Mouse (Mus musculus): ENCODE measurements around the gene Rab34. TPM values are rescaled to one million over a fixed set of nuclear protein-coding genes. Genes with fewer than 3 reads are reported as not detected.

The Rab34 gene
- polyA plus RNA-seq, 2 experiments = 163 to 171 TPM

GRCm38 (mm10) chr11:78213086-78213817 lies 25.0 kb downstream of the Rab34 start:
- Histone ChIP-seq H3K4me1 (ENCODE audit: control insufficient read depth, insufficient read depth, low read length) (no peaks in the 10 kb centered on the region), H3K4me3 (replicated peaks; ENCODE audit: low read length) (no peak overlapping the region), H3K27me3 (ENCODE audit: control insufficient read depth, insufficient read depth, low read length) (no peaks in the 10 kb centered on the region), H3K4me2 (replicated peaks; ENCODE audit: low read depth, low read length, severe bottlenecking) (no peak overlapping the region), H3K36me3 (ENCODE audit: control insufficient read depth, insufficient read depth, low read length) (peaks cover 97% of the 10 kb centered on the region), H3K27ac (replicated peaks; ENCODE audit: low read depth, low read length) (no peak overlapping the region), H3K9ac (ENCODE audit: low read depth, low read length, severe bottlenecking) (no peak overlapping the region), H3K9me3 (ENCODE audit: control insufficient read depth, low read length) (no peaks in the 10 kb centered on the region)
- DNase-seq (ENCODE audit: low spot score) (no peak), ATAC-seq (ENCODE audit: low FRiP score, low read depth) (no peak)
- no peak for TF ChIP-seq POLR2A (IDR thresholded peaks at IDR 0.05; ENCODE audit: borderline replicate concordance, extremely low read depth, insufficient read depth, insufficient read length)
- 97% methylated on average over 14 of the region's 14 CpGs for WGBS

DNA sequence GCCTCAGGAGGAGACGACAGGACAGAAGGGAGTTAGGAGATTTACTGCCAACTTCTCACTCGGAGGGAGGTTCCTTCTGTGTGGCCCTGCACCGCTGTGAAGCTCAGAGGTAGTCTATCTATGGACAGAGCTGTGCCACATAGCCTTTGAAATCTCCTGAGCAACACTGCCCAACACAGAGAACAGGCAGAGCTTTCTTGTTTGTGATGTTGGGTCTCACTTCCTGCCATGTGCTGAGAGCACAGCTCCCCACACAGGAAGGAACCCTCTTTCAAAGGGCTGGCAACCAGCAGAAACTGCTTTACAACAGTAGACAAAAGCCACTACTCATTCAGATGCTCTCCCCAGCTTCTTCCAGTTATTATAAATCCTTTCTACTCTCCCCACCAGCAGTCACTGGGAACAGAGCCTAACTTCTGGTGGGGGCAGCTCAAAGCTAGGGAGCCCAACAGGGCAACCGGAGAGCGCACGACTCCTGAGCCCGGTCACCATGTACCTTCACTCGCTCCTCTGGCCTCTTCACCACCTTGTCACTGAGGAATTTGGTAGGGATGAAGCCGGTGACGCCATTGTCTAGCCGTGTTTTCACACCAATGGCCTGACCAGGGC lies 27.6 kb downstream of the Rab34 start:
- DNase-seq (ENCODE audit: low spot score) (no peak), ATAC-seq (ENCODE audit: low FRiP score, low read depth) (no peak)
- Histone ChIP-seq H3K4me2 (replicated peaks; ENCODE audit: low read depth, low read length, severe bottlenecking) (no peak overlapping the region), H3K9me3 (ENCODE audit: control insufficient read depth, low read length) (no peaks in the 10 kb centered on the region), H3K27ac (replicated peaks; ENCODE audit: low read depth, low read length) (no peak overlapping the region), H3K36me3 (ENCODE audit: control insufficient read depth, insufficient read depth, low read length) (peaks cover 96% of the 10 kb centered on the region), H3K9ac (ENCODE audit: low read depth, low read length, severe bottlenecking) (no peak overlapping the region), H3K4me1 (ENCODE audit: control insufficient read depth, insufficient read depth, low read length) (no peaks in the 10 kb centered on the region), H3K4me3 (replicated peaks; ENCODE audit: low read length) (no peak overlapping the region), H3K27me3 (ENCODE audit: control insufficient read depth, insufficient read depth, low read length) (no peaks in the 10 kb centered on the region)
- WGBS = 90% methylated on average over 11 of the region's 11 CpGs
- no peak for TF ChIP-seq POLR2A (IDR thresholded peaks at IDR 0.05; ENCODE audit: borderline replicate concordance, extremely low read depth, insufficient read depth, insufficient read length)

- Histone ChIP-seq H3K27me3 (ENCODE audit: control insufficient read depth, insufficient read depth, low read length) (no peaks in the 10 kb centered on the region), H3K36me3 (ENCODE audit: control insufficient read depth, insufficient read depth, low read length) (peaks cover 96% of the 10 kb centered on the region), H3K9me3 (ENCODE audit: control insufficient read depth, low read length) (no peaks in the 10 kb centered on the region), H3K27ac (replicated peaks; ENCODE audit: low read depth, low read length) (no peak overlapping the region), H3K4me1 (ENCODE audit: control insufficient read depth, insufficient read depth, low read length) (no peaks in the 10 kb centered on the region), H3K9ac (ENCODE audit: low read depth, low read length, severe bottlenecking) (no peak overlapping the region), H3K4me2 (replicated peaks; ENCODE audit: low read depth, low read length, severe bottlenecking) (no peak overlapping the region), H3K4me3 (replicated peaks; ENCODE audit: low read length) (no peak overlapping the region)
- TF ChIP-seq POLR2A (IDR thresholded peaks at IDR 0.05; ENCODE audit: borderline replicate concordance, extremely low read depth, insufficient read depth, insufficient read length) = no peak
- WGBS = 89% methylated on average over 4 of the region's 4 CpGs
- ATAC-seq (ENCODE audit: low FRiP score, low read depth) = no peak
- DNase-seq (ENCODE audit: low spot score) = no peak
These were observed 35.4 kb downstream of the Rab34 start for GRCm38 (mm10) chr11:78223586-78223985.

GRCm38 (mm10) chr11:78231518-78231917 lies 43.3 kb downstream of the Rab34 start:
- peaks cover 90% of the 10 kb centered on the region for H3K36me3 ChIP-seq (ENCODE audit: control insufficient read depth, insufficient read depth, low read length)
- H3K27me3 ChIP-seq (ENCODE audit: control insufficient read depth, insufficient read depth, low read length) = no peaks in the 10 kb centered on the region
- DNase-seq (ENCODE audit: low spot score) = no peak
- H3K4me3 ChIP-seq (replicated peaks; ENCODE audit: low read length) = no peak overlapping the region
- no peak overlapping the region for H3K4me2 ChIP-seq (replicated peaks; ENCODE audit: low read depth, low read length, severe bottlenecking)
- WGBS = 95% methylated on average over 6 of the region's 6 CpGs
- no peak for TF ChIP-seq POLR2A (IDR thresholded peaks at IDR 0.05; ENCODE audit: borderline replicate concordance, extremely low read depth, insufficient read depth, insufficient read length)
- no peak overlapping the region for H3K9ac ChIP-seq (ENCODE audit: low read depth, low read length, severe bottlenecking)
- H3K4me1 ChIP-seq (ENCODE audit: control insufficient read depth, insufficient read depth, low read length) = no peaks in the 10 kb centered on the region
- H3K27ac ChIP-seq (replicated peaks; ENCODE audit: low read depth, low read length) = no peak overlapping the region
- no peak for ATAC-seq (ENCODE audit: low FRiP score, low read depth)
- H3K9me3 ChIP-seq (ENCODE audit: control insufficient read depth, low read length) = no peaks in the 10 kb centered on the region

DNA sequence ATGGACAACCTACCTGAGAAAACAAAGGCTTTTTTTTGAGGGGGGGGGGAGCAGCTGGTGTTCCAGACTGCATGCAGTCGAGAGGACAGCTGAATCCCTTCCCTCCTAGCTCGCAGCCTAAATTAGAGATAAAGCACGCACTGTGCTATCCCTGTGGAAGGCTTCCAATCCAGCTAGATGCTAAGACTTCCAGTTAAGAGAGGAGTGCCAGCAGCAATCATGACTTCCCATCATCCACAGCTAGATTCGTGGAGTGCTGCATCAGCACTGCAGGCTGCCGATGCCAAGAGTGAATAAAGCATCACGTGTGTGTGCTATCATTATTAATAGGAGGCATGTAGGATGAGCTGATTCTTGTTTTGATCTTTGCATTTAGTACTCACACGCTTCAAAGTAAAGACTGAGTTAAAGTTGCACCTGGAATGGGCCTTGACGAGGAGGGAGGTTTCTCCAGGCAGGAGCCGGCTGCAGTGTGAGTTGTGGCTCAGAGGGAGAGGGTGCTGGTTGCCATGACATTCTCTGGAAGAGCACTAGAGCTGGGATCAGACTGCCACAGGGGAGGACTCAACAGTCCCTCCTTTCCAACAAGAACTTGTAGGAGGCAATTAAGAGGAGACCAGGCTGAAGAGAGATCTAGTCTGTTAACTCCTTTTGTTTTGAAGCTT lies 52.1 kb downstream of the Rab34 start:
- no peak overlapping the region for H3K27ac ChIP-seq (replicated peaks; ENCODE audit: low read depth, low read length)
- ATAC-seq (ENCODE audit: low FRiP score, low read depth) (no peak), DNase-seq (ENCODE audit: low spot score) (no peak)
- H3K4me1 ChIP-seq (ENCODE audit: control insufficient read depth, insufficient read depth, low read length) = peaks cover 9% of the 10 kb centered on the region
- H3K4me3 ChIP-seq (replicated peaks; ENCODE audit: low read length) = no peak overlapping the region
- H3K9me3 ChIP-seq (ENCODE audit: control insufficient read depth, low read length) = no peaks in the 10 kb centered on the region
- 90% methylated on average over 9 of the region's 9 CpGs for WGBS
- H3K4me2 ChIP-seq (replicated peaks; ENCODE audit: low read depth, low read length, severe bottlenecking) = no peak overlapping the region
- no peak for TF ChIP-seq POLR2A (IDR thresholded peaks at IDR 0.05; ENCODE audit: borderline replicate concordance, extremely low read depth, insufficient read depth, insufficient read length)
- H3K27me3 ChIP-seq (ENCODE audit: control insufficient read depth, insufficient read depth, low read length) = no peaks in the 10 kb centered on the region
- H3K9ac ChIP-seq (ENCODE audit: low read depth, low read length, severe bottlenecking) = no peak overlapping the region
- H3K36me3 ChIP-seq (ENCODE audit: control insufficient read depth, insufficient read depth, low read length) = peaks cover 39% of the 10 kb centered on the region

Small RNAs within 50 kb of the gene (microRNA-seq; reads per million reads assigned to microRNA genes)
- gene Mir7653 = not detected

Other genes starting within 250 kb of the Rab34 start
- gene Phf12, start 205.7 kb upstream of the Rab34 start, polyA plus RNA-seq (2012; rRNA removed) = 81.2 and 85.8 TPM in 2 replicates
- 18.3 and 19.7 TPM in 2 replicates for gene Phf12, start 205.7 kb upstream of the Rab34 start, polyA plus RNA-seq (2014; fragmentation: Nextera tagmentation; extraction: Ambion mirVana)
- 14.7 and 18.2 TPM in 2 replicates for gene Dhrs13, start 156.2 kb upstream of the Rab34 start, polyA plus RNA-seq (2012; rRNA removed)
- 22.4 and 23.6 TPM in 2 replicates for gene Dhrs13, start 156.2 kb upstream of the Rab34 start, polyA plus RNA-seq (2014; fragmentation: Nextera tagmentation; extraction: Ambion mirVana)
- 68.5 and 81.2 TPM in 2 replicates for gene Flot2, start 150.5 kb upstream of the Rab34 start, polyA plus RNA-seq (2012; rRNA removed)
- gene Flot2, start 150.5 kb upstream of the Rab34 start, polyA plus RNA-seq (2014; fragmentation: Nextera tagmentation; extraction: Ambion mirVana) = 49.1 and 53.8 TPM in 2 replicates
- gene Eral1, start 108.0 kb upstream of the Rab34 start, polyA plus RNA-seq (2012; rRNA removed) = 34.4 and 42.2 TPM in 2 replicates
- 35.8 and 38.4 TPM in 2 replicates for gene Eral1, start 108.0 kb upstream of the Rab34 start, polyA plus RNA-seq (2014; fragmentation: Nextera tagmentation; extraction: Ambion mirVana)
- gene Fam222b, start 93.8 kb upstream of the Rab34 start, polyA plus RNA-seq (2012; rRNA removed) = 11.7 and 15.9 TPM in 2 replicates
- 13.3 and 18.1 TPM in 2 replicates for gene Fam222b, start 93.8 kb upstream of the Rab34 start, polyA plus RNA-seq (2014; fragmentation: Nextera tagmentation; extraction: Ambion mirVana)
- 159 and 212 TPM in 2 replicates for gene Traf4, start 22.8 kb upstream of the Rab34 start, polyA plus RNA-seq (2012; rRNA removed)
- 59.0 and 67.7 TPM in 2 replicates for gene Traf4, start 22.8 kb upstream of the Rab34 start, polyA plus RNA-seq (2014; fragmentation: Nextera tagmentation; extraction: Ambion mirVana)
- 38.3 and 46.4 TPM in 2 replicates for gene Nek8, start 11.8 kb upstream of the Rab34 start, polyA plus RNA-seq (2012; rRNA removed)
- 11.9 and 17.2 TPM in 2 replicates for gene Nek8, start 11.8 kb upstream of the Rab34 start, polyA plus RNA-seq (2014; fragmentation: Nextera tagmentation; extraction: Ambion mirVana)
- 43.3 and 48.4 TPM in 2 replicates for gene Tlcd1, start 11.7 kb upstream of the Rab34 start, polyA plus RNA-seq (2012; rRNA removed)
- gene Tlcd1, start 11.7 kb upstream of the Rab34 start, polyA plus RNA-seq (2014; fragmentation: Nextera tagmentation; extraction: Ambion mirVana) = 19.4 and 21.4 TPM in 2 replicates
- 1,666 and 3,231 TPM in 2 replicates for gene Rpl23a, start 4.8 kb upstream of the Rab34 start, polyA plus RNA-seq (2012; rRNA removed)
- 1,710 and 1,819 TPM in 2 replicates for gene Rpl23a, start 4.8 kb upstream of the Rab34 start, polyA plus RNA-seq (2014; fragmentation: Nextera tagmentation; extraction: Ambion mirVana)
- gene Proca1, start 5.0 kb downstream of the Rab34 start, polyA plus RNA-seq (2012; rRNA removed) = 1.7 and 1.9 TPM in 2 replicates
- 2.1 and 3.2 TPM in 2 replicates for gene Proca1, start 5.0 kb downstream of the Rab34 start, polyA plus RNA-seq (2014; fragmentation: Nextera tagmentation; extraction: Ambion mirVana)
- gene Sdf2, start 57.3 kb downstream of the Rab34 start, polyA plus RNA-seq (2012; rRNA removed) = 125 and 140 TPM in 2 replicates
- gene Sdf2, start 57.3 kb downstream of the Rab34 start, polyA plus RNA-seq (2014; fragmentation: Nextera tagmentation; extraction: Ambion mirVana) = 93.8 and 107 TPM in 2 replicates
- 30.6 and 31.4 TPM in 2 replicates for gene Supt6, start 57.6 kb downstream of the Rab34 start, polyA plus RNA-seq (2012; rRNA removed)
- gene Supt6, start 57.6 kb downstream of the Rab34 start, polyA plus RNA-seq (2014; fragmentation: Nextera tagmentation; extraction: Ambion mirVana) = 27.7 and 30.8 TPM in 2 replicates
- 58.7 and 61.7 TPM in 2 replicates for gene 2610507B11Rik, start 73.3 kb downstream of the Rab34 start, polyA plus RNA-seq (2012; rRNA removed)
- gene 2610507B11Rik, start 73.3 kb downstream of the Rab34 start, polyA plus RNA-seq (2014; fragmentation: Nextera tagmentation; extraction: Ambion mirVana) = 72.6 and 82.1 TPM in 2 replicates
- 0.40 and 0.58 TPM in 2 replicates for gene BC030499, start 102.4 kb downstream of the Rab34 start, polyA plus RNA-seq (2012; rRNA removed)
- gene BC030499, start 102.4 kb downstream of the Rab34 start, polyA plus RNA-seq (2014; fragmentation: Nextera tagmentation; extraction: Ambion mirVana) = 0.21 and 0.23 TPM in 2 replicates
- 56.6 and 57.3 TPM in 2 replicates for gene Spag5, start 113.1 kb downstream of the Rab34 start, polyA plus RNA-seq (2012; rRNA removed)
- gene Spag5, start 113.1 kb downstream of the Rab34 start, polyA plus RNA-seq (2014; fragmentation: Nextera tagmentation; extraction: Ambion mirVana) = 28.7 and 31.2 TPM in 2 replicates
- gene Aldoc, start 134.5 kb downstream of the Rab34 start, polyA plus RNA-seq (2012; rRNA removed) = 9.2 and 11.9 TPM in 2 replicates
- gene Aldoc, start 134.5 kb downstream of the Rab34 start, polyA plus RNA-seq (2014; fragmentation: Nextera tagmentation; extraction: Ambion mirVana) = 8.3 and 11.3 TPM in 2 replicates
- 95.5 and 135 TPM in 2 replicates for gene Pigs, start 140.0 kb downstream of the Rab34 start, polyA plus RNA-seq (2012; rRNA removed)
- 79.7 and 88.4 TPM in 2 replicates for gene Pigs, start 140.0 kb downstream of the Rab34 start, polyA plus RNA-seq (2014; fragmentation: Nextera tagmentation; extraction: Ambion mirVana)
- 114 and 143 TPM in 2 replicates for gene Unc119, start 155.1 kb downstream of the Rab34 start, polyA plus RNA-seq (2012; rRNA removed)
- gene Unc119, start 155.1 kb downstream of the Rab34 start, polyA plus RNA-seq (2014; fragmentation: Nextera tagmentation; extraction: Ambion mirVana) = 55.7 and 66.9 TPM in 2 replicates
- gene Foxn1, start 198.1 kb downstream of the Rab34 start, polyA plus RNA-seq (2012; rRNA removed) = 0.96 and 1.1 TPM in 2 replicates
- gene Foxn1, start 198.1 kb downstream of the Rab34 start, polyA plus RNA-seq (2014; fragmentation: Nextera tagmentation; extraction: Ambion mirVana) = 1.9 and 2.0 TPM in 2 replicates
- gene Slc13a2, start 233.8 kb downstream of the Rab34 start, polyA plus RNA-seq (2012; rRNA removed) = 0.03 TPM in 1 of 2 replicates, not detected in the other
- 0.10 TPM in 1 of 2 replicates, not detected in the other for gene Slc13a2, start 233.8 kb downstream of the Rab34 start, polyA plus RNA-seq (2014; fragmentation: Nextera tagmentation; extraction: Ambion mirVana)

Measured in limb, embryonic 14.5 days (tissue).